Mouse (Mus musculus): ENCODE measurements at regions not wholly inside any gene's neighbourhood (a gene's known extent, or its start where the extent isn't known, plus 50 kb on each side); places are given as distances from the start of the nearest gene placed in this dataset.

DNA sequence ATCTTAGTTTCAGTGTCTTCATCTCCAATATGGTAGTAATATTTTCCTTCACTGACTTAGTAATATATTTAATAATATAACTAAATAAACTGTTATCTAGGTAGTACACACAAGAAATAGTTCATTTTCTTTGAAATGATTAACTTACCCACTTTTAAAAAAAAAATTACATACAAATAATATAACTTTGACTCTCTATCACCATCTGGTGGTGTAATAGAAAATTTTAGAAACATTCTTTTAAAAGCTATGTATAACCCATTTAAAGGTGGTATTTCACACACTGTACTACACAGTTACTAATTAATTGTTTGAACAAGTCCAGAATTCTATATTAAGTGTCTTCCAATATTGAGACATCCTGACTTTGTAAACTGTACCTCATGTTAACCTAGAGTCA lies 53.9 kb upstream of the Olfr266 start:
- no peak for DNase-seq (ENCODE audit: low read depth, low spot score)

DNA sequence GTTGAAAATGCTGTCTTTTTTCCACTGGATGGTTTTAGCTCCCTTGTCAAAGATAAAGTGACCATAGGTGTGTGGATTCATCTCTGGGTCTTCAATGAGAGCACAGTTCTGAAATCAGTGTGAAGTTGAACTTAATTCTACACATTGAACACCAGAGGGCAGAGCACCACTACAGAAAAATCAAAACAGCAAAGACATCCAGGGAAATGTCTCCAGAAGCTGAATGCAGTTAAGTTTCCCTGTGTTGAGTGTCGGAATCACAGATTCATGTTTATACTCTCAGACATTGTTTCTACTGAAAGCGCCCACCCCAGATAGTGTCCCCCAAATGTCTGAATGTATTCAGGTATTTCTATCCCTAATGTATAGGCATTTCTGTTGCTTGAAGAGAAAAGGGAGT lies 77.1 kb upstream of the Olfr266 start:
- peak; percentile 23 for DNase-seq (ENCODE audit: low read depth, low spot score)

DNA sequence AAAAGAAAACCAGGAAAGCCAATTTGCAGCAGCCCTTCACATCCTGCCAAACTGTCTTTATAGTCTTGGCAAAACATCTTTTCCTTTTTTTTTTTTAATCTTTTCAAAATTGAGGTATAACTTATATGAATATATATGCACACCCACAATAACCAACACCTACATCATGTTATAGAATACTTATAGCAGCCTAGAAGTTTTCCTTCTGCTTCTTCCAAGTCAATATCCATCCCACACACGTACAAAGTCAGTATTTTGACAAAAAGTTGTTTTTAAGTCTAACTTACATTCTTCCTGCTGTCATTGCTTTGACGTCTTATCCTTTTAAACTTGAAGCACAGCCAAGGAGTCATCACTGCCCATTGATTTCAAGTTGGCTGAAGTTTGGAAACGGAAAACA lies 80.6 kb upstream of the Olfr266 start:
- no peak for DNase-seq (ENCODE audit: low read depth, low spot score)

GRCm38 (mm10) chr3:106936067-106936466 lies 99.9 kb upstream of the Kcna3 start:
- DNase-seq (ENCODE audit: low read depth, low spot score): no peak

GRCm38 (mm10) chr3:106940095-106940494 lies 95.9 kb upstream of the Kcna3 start:
- no peak for DNase-seq (ENCODE audit: low read depth, low spot score)

- peak; percentile 40 for DNase-seq (ENCODE audit: low read depth, low spot score)
Observed at GRCm38 (mm10) chr3:106955555-106956446, 80.2 kb upstream of the Kcna3 start.

DNA sequence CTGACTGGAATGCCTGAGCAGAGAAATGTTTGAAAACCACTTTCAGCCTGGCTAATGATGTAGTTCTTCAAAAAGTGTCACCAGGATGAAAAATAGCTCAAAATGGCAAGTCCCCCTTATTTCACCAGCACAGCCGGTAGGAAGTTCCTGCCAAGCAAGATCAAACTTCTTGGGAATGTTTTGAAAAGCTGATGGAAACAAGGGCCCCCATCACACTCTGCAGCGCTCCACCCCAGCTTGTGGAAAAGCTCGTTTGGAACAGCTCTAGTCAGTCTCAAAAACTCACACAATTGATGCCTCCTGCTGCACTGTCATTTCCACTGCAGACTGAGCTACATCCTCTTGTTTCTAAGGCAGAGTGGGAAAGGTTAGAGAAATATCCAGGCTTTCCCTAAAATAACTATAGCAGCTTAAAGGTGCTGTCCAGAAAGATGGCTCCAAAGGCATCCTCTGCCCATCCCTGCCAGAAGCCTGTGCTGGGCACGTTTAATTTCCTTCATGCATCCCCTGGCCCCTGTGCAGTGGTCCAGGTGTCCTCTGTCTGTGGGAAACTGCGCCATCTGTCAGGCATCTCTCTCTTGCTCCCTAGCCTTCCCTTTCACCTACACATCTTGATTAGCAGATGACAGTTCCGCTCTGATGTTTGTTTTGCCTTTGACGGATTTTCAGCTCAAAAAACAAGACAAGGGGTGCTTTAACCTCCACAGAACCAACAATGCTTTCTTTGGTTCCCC lies 78.6 kb upstream of the Kcna3 start:
- DNase-seq (ENCODE audit: low read depth, low spot score): peak; percentile 4

- no peak for DNase-seq (ENCODE audit: low read depth, low spot score)
Observed at GRCm38 (mm10) chr3:106958194-106958593, 77.8 kb upstream of the Kcna3 start.

DNA sequence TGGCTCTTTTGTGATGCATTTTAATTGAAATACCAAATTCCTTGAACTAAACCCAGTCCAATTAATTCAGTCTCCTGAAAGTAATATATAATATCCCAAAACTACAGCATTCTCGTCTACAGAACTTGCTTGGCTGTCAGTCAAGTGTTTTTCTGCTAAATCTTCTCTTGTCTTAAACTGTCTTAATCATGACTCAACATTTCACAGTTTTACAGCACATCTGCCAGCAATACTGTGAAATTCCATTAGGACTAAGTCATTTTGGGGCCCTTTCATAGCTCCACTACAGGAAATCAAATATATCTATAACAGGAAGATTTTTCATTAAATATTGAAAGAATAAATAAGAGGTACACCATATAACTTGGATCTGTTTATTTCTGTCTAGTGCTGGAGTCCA lies 75.4 kb upstream of the Kcna3 start:
- no peak for DNase-seq (ENCODE audit: low read depth, low spot score)

DNA sequence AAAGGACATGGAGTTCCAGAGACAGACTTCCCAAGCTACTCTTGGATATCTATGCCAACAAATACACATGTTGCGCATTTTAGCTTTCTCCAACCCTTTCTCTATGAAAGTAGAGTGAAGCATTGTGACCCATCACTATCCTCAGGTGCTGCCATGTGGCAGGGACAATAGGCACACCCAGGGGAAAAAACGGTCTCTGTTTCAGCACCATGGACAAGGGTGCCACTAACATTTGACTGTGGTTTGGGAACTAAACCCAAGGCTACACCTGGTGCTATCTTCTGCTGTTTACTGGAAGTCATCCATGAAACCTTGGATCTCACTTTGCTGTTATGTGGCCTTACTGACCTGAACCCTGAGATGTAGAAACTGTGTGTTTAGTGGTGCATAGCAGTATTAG lies 73.5 kb upstream of the Kcna3 start:
- peak; percentile 61 for DNase-seq (ENCODE audit: low read depth, low spot score)

- DNase-seq (ENCODE audit: low read depth, low spot score): no peak
Observed at GRCm38 (mm10) chr3:106966198-106966597, 69.8 kb upstream of the Kcna3 start.

- no peak for DNase-seq (ENCODE audit: low read depth, low spot score)
Observed at GRCm38 (mm10) chr3:106967479-106967878, 68.5 kb upstream of the Kcna3 start.

GRCm38 (mm10) chr3:106974114-106974789 lies 61.7 kb upstream of the Kcna3 start:
- no peak for DNase-seq (ENCODE audit: low read depth, low spot score)

DNA sequence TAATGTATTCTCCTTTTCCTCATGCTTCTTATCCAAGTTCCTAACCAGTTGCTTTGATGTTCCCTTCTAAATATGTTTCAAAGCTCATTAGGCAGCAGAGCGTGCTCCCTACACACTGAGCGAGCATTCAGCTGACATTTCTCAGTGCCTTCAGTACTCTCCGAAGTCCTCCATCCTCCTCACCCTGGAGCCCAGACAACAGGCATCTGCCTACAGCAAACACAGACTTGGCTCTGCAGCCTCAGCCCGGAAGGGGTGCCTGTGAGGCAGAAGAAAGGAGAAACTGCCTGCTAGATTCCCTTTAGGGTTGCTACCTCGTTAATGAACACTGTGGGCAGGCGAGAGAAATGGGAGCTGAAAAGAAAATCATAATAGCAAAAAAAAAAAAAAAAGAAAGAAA lies 57.2 kb upstream of the Kcna3 start:
- no peak for DNase-seq (ENCODE audit: low read depth, low spot score)

DNA sequence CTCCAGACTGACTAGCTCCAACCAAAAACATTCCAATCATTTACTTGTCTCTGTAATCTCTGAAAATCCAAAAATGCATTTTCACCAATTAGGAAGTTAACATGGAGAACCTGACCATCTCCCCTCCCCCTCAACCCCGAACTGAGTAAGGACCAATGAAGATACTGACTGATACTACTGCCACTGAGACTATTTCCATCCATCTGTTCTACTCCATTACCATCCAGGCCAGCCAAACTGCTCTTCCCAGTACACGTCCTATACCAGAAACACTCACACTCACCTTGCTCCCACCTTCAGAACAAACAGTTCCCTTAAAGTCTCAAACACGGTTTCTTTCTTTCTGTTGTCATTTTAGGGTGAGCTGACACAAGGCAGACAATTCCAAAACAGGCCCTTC lies 55.1 kb upstream of the Kcna3 start:
- no peak for DNase-seq (ENCODE audit: low read depth, low spot score)

GRCm38 (mm10) chr3:106981323-106981722 lies 54.6 kb upstream of the Kcna3 start:
- DNase-seq (ENCODE audit: low read depth, low spot score): no peak

GRCm38 (mm10) chr3:106984231-106984630 lies 51.7 kb upstream of the Kcna3 start:
- no peak for DNase-seq (ENCODE audit: low read depth, low spot score)
